Mouse (Mus musculus) liver, postnatal 0 days (tissue): ENCODE measurements around the gene Capn5.

Experiments
- CTCF ChIP-seq: sonication (generic); IDR thresholded peaks from 2 replicates; pipeline ENCODE4 v1.5.1; 2016; ENCODE audit warnings: antibody characterized with exemption, low read depth
- EP300 ChIP-seq: IDR thresholded peaks from 2 replicates; pipeline ENCODE4 v1.6.1; 2016; ENCODE audit warnings: antibody characterized with exemption, low read depth, mild to moderate bottlenecking

DNA sequence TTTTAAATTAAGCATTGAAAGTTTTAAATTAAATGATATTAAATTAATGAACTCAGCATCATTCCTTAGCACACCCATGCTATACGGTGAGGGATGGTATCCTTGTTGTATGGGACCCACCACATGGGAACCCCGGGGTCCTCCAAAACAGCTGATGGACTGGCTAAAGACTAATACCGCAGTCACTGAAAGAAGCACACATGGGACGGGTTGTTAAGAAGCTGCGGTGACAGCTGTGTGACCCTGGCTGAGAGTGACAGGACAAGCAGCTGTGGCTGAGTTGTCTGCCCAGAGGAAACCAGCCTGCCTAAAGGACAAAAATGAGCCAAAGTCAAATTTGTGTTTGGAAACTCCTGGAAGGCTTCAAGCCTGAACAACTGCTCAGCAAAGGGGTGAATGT lies 24.2 kb downstream of the Capn5 start:
- TF ChIP-seq CTCF (no peak), EP300 (no peak)
